Mouse (Mus musculus) c-Kit-negative CD71-positive TER-119-positive erythroid progenitor cells, embryonic 14.5 days (primary cell): ENCODE results near the gene C2.
A peak's percentile ranks its signal among the peaks of the same experiment; 100 is the strongest.
"Not testable (repeated sequence)": the region's sequence is repeated elsewhere in the genome, so short reads cannot be mapped to it uniquely, and the experiment has no call there.

Source experiments
- DNase-seq: peaks from one replicate; pipeline ENCODE4 v3.0.0-alpha.2; 2013; ENCODE audit warnings: low read depth, low spot score

C2 gene

DNA sequence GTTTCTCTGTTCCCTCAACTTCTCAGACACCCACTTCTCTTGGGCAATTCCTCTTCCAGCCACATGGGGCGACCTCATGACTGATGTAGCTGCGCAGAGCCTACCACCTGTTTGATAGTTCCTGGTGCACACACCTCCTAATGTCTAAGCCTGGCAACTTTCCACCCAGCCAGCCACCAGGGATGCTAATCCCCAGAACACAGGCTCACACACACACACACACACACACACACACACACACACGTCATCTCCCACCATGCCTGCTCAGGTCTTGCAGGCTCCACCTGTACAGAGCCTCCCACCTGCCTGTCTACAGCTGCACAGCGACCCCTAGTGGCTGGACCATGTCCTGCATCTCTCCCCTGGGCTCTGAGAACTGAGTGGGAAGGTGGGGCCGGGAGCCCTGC, 13.9 kb upstream of the C2 start:
- DNase-seq, result peak; percentile 61

DNA sequence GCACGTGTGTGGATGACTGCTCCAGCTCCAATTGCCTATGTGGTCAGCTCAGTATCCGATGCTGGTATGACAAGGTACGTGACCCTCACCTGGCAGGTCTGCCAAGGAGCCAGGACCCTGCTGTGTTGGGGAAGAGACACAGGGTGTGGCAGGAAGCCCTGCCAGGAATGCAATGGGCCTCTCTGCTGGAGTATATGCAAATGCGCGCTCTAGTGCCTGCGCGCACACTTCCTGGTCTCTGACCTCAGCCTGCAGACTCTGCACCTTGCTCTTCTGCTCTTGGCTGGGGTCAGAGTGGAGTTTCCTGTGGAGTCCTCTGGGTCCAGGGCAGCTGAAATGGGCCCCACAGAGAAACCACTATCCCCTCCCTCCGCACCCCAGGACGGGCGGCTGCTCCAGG, 12.9 kb upstream of the C2 start:
- DNase-seq, result no peak

DNA sequence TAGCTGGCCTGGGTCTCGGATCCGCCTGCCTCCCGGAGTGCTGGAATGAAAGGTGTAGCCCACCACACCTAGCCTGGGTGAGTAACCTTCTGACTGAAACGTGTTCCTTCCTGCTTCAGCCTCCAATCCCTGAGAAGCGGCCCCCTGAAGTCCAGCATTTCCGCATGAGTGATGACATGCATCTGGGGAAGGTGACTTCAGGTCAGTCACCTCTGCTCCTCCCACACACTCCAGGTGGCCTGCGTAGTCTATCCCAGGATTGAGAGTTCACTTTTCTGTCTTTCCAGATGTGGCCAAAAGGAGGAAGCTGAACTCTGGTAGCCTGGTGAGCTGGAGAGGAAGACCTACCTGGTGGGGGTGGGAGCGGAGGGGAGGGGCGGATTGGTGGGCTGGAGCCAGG, 4.8 kb upstream of the C2 start:
- DNase-seq, result no peak

DNA sequence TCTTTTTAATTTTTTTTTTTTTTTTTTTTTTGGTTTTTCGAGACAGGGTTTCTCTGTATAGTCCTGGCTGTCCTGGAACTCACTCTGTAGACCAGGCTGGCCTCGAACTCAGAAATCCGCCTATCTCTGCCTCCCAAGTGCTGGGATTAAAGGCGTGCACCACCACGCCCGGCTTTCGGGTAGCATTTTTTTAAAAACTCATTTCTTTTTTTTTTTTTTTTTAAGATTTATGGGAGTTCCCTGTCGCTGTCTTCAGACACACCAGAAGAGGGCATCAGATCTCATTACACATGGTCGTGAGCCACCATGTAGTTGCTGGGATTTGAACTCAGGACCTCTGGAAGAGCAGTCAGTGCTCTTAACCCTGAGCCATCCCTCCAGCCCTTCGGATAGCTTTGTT, 3.9 kb upstream of the C2 start:
- not testable (repeated sequence) for DNase-seq

DNA sequence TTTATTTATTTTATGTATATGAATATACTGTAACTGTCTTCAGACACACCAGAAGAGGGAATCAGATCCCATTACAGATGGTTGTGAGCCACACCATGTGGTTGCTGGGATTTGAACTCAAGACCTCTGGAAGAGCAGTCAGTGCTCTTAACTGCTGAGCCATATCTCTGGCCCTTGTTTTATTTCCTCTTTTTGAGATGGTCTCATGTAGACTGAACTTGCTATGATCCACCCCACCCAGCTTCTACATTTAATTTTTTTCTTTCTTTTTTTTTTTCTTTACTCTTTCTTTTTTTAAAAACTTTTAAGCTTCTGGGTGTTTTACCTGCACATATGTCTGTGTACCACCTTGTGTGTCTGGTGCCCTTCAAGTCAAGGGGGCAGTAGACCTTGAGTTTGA, 2.8 kb upstream of the C2 start:
- not testable (repeated sequence) for DNase-seq

DNA sequence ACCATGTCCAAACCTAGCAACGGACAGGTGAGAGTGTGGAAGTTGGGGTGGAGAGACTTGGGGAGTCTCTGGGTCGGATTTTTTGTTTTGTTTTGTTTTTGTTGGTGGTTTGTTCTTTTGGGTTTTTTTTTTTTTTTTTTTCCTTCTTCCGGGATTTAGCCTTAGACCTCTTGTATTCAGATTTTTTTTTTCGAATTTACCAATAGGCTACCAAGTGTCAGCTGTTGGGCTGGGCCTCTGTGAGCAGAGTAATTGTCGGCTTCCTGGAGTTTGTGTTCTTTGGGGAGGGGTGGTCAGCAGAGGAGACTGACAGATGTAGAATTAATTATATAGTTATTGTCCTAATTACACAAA, 1.8 kb upstream of the C2 start:
- no peak for DNase-seq

DNA sequence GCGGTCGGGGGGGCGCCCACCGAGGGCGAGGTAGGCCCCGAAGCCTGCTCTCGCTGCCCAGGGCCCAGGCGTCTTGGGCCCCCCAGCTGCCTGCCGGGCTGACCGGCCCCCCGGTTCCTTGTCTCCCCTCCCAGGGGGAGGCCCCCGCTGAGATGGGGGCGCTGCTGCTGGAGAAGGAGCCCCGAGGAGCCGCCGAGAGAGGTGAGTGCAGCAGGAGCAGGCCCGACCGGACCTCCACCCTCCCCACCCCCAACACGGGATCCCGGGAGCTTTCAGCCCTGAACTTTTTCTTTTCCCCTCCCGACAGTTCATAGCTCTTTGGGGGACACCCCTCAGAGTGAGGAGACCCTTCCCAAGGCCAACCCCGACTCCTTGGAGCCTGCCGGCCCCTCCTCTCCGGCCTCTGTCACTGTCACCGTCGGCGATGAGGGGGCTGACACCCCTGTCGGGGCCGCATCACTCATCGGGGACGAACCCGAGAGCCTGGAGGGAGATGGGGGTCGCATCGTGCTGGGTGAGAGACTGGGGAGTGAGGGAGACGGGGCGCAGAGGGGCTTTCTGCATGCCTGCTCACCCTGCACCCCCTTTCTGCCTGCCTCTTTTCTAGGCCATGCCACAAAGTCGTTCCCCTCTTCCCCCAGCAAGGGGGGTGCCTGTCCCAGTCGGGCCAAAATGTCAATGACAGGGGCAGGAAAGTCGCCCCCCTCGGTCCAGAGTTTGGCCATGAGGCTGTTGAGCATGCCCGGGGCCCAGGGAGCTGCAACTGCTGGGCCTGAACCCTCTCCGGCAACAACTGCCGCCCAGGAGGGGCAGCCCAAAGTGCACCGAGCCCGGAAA, 1.2 kb upstream of the C2 start:
- DNase-seq, result no peak

DNA sequence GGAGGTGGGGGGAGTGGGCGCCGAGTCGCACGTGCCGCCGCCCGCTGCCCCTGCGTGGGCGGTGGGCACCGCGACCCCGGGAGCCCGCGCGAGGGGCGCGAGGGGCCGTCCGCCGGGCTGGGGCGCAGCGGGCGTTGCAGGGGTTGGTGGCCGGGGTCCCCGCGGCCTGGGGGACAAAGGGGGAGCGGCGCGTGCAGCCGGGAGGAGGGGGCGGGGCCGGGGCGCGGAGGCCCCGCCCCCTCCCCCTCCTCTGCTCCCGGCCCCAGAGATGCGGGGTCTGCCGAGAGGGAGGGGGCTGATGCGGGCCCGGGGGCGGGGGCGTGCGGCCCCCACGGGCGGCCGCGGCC, 614 bp upstream of the C2 start:
- DNase-seq, result no peak

DNA sequence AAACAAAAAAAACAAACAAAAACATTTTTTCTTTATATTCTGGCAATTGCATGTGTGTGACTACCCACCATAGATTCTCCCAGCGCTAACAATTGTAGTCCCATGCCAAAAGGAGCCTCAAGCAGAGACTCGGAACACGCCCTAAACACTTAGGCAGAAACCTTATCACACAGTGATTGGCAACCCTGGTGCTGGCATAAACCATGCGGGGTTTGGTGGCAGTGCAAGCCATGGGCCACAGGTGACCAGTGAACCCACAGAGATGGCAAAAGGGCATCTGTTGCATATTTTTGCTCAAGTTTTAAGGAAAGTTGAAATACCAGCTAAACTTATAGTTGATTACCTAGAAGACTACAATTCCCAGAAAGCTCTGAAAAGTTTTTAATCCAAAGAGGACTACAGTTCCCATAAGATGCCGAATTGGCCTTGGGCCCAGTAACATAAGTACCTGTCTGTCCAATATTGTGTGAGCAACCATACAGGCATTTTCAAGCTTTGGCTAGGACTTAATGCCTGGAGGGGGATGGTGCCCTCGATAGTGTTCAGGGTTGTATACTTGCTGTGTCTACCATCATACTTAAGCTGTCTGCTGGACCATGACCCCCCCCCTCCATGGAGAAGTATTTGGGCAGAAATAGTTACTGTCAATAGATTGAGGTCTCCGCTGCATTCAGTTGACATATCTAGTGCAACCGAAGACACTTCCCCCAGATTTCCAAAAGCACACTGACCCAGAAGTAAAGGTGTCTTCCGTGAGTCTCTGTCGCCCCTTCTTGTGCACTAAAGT, 499 bp downstream of the C2 start:
- no peak for DNase-seq

DNA sequence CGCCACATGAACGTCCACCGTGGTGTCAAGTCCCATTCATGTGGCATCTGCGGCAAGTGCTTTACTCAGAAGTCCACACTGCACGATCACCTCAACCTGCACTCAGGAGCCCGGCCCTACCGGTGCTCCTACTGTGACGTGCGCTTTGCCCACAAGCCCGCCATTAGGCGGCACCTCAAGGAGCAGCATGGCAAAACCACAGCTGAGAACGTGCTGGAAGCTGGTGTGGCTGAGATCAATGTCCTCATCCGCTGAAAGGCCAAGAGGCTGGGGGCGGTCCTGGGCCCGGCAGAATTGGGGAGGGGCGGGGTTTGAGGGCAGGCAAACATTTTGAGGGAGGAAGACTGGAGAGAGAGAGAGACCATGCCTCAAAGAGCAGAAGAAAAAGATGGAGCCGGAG, 1.7 kb downstream of the C2 start:
- no peak for DNase-seq

DNA sequence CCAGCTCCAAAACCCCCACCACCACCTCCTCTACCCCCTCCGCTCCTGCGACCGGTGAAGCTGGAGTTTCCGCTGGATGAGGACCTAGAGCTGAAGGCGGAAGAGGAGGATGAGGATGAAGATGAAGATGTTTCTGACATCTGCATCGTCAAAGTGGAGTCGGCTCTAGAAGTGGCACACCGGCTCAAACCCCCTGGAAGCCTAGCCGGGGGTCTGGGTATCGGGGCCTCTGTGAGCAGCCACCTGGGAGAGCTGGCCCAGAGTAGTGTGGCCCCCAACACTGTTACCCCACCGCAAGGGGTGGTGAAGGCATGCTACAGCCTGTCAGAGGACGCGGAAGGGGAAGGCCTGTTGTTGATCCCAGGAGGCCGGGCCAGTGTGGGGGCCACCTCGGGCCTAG, 2.3 kb downstream of the C2 start:
- DNase-seq, result no peak

DNA sequence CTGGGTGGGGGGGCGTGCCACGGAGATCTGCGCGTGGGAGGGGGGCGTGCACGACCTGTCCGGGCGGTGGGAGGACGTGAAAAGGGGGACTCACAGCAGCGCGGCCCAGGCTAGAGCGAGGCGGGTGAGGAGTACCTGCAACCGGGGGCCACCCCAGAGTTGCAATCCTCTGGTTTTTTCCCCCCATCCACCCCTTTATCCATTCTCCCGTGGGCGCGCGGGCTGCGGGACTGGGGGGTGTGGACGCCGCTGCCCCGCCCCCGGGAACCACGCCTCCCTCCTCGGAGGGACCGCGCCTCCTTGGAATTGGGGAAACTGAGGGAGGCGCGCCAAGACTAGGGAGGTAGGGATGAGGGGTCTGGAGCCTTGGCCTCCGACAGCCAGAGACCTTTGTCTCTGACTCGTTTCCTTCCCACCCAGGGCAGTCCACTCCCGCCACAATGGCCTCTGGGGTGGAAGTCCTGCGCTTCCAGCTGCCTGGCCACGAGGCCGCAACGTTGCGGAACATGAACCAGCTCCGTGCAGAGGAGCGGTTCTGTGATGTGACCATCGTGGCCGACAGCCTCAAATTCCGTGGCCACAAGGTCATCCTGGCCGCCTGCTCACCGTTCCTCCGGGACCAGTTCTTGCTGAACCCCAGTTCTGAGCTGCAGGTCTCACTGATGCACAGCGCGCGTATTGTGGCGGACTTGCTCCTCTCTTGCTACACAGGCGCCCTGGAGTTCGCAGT, 3.1 kb downstream of the C2 start:
- DNase-seq, result no peak

DNA sequence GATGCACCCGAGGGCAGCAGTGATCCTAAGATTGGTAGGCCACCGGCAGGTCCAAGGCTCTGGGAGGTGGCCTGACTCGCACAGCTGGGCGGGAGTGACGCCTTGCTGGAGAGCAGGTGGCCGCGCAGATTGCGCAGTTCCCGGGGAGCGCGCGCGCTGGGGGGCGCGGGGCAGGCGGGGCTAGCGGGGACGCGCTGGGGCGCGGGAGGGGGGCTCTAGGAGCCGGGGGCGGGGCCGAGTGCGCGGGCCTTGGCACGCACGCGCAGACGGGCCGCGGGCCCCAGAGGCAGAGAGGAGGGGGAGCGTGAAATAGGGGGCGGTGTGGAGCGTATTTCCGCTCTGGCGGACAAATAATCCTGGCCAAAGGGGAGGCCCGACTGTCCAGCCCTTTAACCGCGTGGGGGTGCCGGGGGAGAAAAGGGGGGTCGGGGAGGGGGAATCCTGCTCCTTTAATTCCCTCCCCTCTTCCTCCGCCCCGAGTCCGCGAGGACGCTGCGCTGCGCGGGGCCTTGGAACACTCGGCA, 3.9 kb downstream of the C2 start:
- DNase-seq, result peak; percentile 55

DNA sequence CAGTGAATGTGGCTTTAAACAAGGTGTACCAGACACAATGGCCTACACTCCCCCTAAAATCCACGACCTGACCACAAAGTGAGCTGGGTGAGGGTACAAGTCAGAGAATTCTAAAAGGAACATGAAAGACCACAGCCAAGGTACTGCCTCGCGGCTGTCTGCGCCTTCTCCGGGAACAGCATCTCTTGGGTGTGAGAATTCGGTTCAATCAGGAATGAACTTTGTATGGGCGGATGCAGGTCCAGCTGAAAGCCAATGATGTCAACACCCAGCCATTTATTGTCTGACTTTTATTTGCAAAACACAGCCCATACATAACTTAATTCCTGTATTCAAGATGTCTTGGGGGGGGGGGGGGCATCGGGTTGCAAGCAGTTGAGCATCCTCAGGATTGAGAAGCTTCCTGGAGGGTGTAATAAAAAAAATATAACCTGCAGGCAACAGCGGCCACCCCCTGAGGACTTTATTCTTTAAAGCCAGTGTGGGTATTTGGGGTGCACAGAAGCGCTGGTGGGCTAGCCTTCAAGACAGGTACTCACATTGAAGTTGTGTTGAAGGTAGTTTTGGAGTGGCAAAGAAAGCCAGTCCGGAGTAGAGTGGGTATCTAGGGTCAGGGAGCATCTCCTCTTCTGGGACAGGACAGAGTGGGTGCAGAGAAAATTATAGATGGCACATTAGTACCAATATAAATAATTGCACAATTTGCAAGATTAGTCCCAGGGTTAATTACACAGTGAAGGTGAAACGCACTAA, 4.8 kb downstream of the C2 start:
- no peak for DNase-seq

DNA sequence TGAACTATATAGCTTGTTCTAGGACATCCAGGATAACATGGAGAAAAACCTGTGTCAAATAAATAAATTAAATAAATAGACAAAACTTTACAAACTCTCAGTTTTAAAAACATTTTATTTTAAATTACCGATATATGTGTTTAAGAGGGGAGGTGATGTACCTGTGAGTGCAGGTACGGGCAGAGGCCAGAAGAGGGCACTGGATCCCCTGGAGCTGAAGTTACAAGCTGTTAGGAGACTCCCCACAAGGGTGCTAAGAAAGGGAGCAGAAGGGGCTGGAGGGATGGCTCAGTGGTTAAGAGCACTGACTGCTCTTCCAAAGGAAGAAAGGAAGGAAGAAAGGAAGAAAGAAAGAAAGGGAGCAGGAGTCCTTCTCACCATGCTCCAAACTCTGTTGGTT, 6.7 kb downstream of the C2 start:
- DNase-seq, result no peak

DNA sequence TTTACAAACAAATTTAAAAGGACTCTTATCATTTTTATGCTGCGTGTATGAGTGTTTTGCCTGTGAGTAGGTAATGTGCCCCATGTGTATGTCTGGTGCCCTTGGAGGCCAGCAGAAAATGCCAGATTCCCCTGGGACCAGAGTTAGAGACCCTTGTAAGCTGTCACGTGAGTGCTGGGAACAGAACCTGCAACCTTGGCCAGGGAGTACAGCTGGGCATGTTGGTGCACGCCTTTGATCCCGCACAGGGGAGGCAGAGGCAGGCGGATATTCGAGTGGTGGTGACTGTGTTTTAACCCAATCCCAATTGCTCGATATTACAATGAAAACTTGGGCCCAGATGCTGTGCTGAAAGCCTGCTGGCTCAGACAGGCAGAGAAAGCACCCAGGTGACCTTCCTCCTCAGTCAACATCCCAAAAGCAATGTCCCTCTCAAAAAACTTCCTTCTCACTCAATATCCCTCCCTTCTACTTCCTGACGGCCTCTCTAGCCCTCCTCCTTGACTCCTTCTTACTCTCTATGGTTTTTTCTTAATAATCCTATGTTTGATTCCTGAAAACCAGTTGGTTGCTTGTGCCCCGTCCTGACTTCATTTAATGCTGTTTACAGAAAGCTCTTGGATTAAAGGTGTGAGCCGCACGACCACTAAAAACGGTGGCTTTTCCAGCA, 7.9 kb downstream of the C2 start:
- no peak for DNase-seq

DNA sequence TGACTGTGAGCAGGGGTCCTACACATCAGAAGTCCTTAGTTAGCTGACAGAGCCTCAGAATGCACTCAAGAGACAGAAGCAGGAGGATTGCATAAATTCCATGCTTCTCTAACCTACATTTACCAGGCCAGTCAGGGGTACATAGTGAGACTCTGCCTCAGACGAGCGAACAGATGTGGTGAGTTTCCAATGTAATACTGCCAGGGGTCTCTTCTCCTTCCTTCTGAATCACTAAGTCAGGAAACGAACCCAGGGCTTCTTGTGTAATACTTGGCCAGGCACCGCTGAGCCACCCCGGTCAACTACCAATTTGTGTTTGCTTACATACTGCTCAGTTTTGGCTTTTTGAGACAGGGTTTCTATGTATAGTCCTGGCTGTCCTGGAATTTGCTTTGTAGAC, 10.1 kb downstream of the C2 start:
- DNase-seq, result no peak

DNA sequence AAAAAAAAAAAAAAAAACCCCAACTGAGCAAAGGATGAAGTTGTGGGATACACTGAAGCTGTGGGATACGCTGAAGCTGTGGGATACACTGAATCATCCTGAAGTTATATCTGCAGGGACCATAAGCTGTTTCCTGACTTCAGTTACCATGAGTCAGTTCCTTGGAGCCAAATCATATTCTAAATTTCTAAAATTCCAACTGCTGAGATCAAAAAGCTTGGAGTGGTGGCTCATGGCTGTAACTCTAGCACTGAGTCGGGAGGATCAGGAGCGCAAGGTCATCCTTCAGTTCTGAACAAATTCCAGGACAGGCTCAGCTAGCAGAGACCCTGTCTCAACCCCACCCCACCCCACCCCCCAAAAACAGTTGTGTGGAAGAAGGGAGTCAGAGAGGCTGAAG, 12.4 kb downstream of the C2 start:
- DNase-seq, result no peak

DNA sequence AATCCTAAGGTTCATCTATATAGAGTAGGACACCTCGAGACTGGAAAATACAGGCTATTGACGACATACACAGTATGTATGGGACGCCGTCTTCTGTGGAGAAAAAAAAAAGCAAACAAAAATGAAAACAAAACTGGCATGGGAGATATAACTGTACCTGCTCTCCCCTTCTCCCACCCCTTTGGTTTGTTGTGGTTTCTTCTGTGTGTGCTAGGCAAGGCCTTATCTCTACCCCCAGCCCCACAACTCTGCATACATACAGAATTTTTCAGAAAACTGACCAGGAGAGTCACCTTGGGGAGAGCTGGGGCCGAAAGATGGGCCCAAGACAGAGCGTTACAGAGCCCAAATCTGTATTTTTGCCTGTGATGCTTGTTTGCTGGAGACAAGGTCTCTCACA, 13.4 kb downstream of the C2 start:
- no peak for DNase-seq

DNA sequence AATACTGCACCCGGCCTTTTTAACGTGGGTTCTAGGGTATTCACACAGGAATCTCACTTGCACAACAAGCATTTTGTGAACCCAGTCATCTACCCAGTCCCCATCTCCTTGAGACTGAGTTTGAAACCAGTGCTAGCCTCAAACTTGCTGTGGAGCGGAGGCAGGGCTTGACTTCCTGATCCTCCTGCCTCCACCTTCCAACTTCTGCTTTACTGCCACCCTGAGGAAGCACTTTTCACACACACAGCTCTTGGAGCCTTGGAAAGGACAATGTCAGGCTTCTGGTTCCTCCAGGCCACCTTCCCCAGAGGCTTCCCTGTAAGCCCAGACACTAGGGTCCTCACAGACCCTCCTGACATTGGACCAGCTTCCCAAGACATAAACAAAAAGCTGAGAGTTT, 14.7 kb downstream of the C2 start:
- no peak for DNase-seq

DNA sequence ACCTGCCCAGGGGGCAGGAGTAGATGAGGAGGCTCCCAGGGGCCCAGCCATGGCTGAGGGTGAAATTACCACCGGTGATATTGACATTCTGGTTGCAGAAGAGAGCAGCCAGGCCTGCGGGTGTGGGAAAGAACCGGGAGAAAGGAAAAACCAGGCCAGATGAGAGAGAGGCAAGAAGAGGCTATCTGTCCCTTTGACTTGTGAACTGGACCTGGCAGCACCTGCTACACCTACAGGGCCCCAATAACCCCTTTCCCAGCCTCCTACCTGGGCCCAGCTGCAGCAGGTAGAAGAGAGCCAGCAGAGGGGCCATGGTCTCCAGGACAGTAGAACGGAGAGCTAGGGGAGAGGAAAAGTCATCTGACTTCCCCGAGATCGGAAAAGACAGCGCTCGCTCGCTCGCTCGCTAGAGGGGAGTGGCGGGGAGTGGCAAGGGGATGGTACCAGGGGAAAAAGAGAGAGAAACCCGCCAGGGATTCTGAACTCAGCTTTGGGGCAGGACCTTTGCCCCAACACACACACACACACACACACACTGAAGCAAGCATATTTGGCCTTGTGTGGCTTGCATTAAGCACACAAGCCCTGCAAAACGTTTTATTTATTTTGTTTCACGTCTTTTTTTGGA, 16.3 kb downstream of the C2 start, which contains the start of gene Gm20547:
TSS of gene Gm20547 (minus strand) at position 360 of the 628 bp plus-strand sequence.
- DNase-seq, result no peak
